Comparison of ENCODE assay signal across 14 mouse cellular contexts in the genomic region with DNA sequence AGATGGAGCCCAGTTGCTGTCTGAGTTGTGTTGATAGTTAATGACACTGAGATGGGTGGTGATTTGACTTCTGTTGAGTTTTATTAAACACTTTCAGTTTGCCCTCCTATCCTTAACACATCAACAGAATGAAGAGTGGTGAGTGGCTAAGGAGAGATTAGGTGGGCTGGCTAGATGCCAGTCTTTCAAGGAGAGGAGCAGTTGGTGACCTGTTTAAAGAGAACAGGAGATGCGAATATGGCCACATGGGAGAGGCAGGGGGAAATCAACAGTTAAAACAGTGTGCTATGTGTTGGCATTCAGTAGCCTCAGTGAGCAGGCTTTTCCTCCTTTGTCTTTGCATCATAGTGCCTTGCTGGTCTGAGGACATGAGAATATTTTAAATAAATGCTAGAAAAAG.
A peak's percentile ranks its signal among the peaks of the same experiment; 100 is the strongest.
DNase-seq lines count a peak whose midpoint lies in the region.
"Had no signal": no experiment of that assay in that cellular context is flagged by ENCODE, and none has a peak within 500 bp of the region (broad histone marks: within the 10 kb centered on the region; RNA-seq: fewer than 3 reads in every experiment).

No protein-coding gene starts in this region.

- DNase-seq in brain, adult 2 months (ENCODE audit: low read depth, low spot score) = peak; percentile 70
- DNase-seq in cerebellum, adult 11-12 months = peak; percentile 25
- DNase-seq in cerebellum, adult 9-10 months = peak; percentile 47
- DNase-seq in cerebellum, postnatal 14 days = peak; percentile 44 to 57
- DNase-seq in layer of hippocampus, postnatal 14 days (ENCODE audit: low spot score in 2 of 2) = no peak
- no peak for DNase-seq in urinary bladder, postnatal 4 days (ENCODE audit: low spot score in 2 of 2)
- no peak for DNase-seq in natural killer cell, adult 2 months (ENCODE audit: low spot score in 2 of 2)
- no peak for DNase-seq in spleen, adult 18-20 months
- DNase-seq: adrenal gland, postnatal 10 days; adrenal gland, postnatal 36 days; gastrocnemius, adult 2 months; gastrocnemius, postnatal 14 days; heart, adult 11 months; kidney, adult 18-20 months had no signal

Comparison
In these comparisons a context has a peak if more than half of its experiments do, and no peak if none do; other contexts are left out.
1. DNase-seq: peak in brain, adult 2 months (single experiment), cerebellum, adult 11-12 months (single experiment), cerebellum, adult 9-10 months (single experiment) and cerebellum, postnatal 14 days (2 of 2); none in layer of hippocampus, postnatal 14 days (0 of 2), urinary bladder, postnatal 4 days (0 of 2), natural killer cell, adult 2 months (0 of 2) and spleen, adult 18-20 months (0 of 2).